ENCODE assay signal across 8 mouse cellular contexts in genomic region chr5:111058401-111059139, GRCm38 (mm10).
DNase-seq lines count a peak whose midpoint lies in the region; ATAC-seq and TF ChIP-seq lines count a peak whose summit lies in the region.

No protein-coding gene starts in this region.

- H3K36me3 ChIP-seq in lung, embryonic 14.5 days (ENCODE audit: insufficient read depth) = no peaks in the 10 kb centered on the region
- H3K36me3 ChIP-seq in intestine, embryonic 16.5 days (ENCODE audit: control insufficient read depth, insufficient read depth, low read length) = no peaks in the 10 kb centered on the region

- H3K27ac ChIP-seq in lung, embryonic 14.5 days (ENCODE audit: low read depth) = no peak overlapping the region
- H3K27ac ChIP-seq in cortical plate, adult 2 months (ENCODE audit: insufficient read depth, low read length) = no peak overlapping the region
- no peak overlapping the region for H3K27ac ChIP-seq in intestine, embryonic 16.5 days (ENCODE audit: low read length)

- no peak for TF ChIP-seq CTCF in lung, embryonic 14.5 days (IDR thresholded peaks at IDR 0.05; ENCODE audit: low read depth)
- no peak for TF ChIP-seq CTCF in cortical plate, adult 2 months (IDR thresholded peaks at IDR 0.05; ENCODE audit: extremely low read depth, insufficient read depth, low read length)

- no peak for DNase-seq in lung, embryonic 14.5 days
- DNase-seq in lung, postnatal 14 days = no peak
- peak; percentile 32 to 41 for DNase-seq in layer of hippocampus, adult 8-10 months (ENCODE audit: low spot score in 2 of 2)
- no peak for DNase-seq in urinary bladder, postnatal 14 days (ENCODE audit: low spot score)
- no peak for DNase-seq in embryo, embryonic 9.5 days (ENCODE audit: extremely low spot score)

- WGBS in lung, embryonic 14.5 days = 52% methylated on average over 22 of the region's 22 CpGs
- 69% methylated on average over 22 of the region's 22 CpGs for WGBS in intestine, embryonic 16.5 days

- no peak for TF ChIP-seq POLR2A in cortical plate, adult 2 months (IDR thresholded peaks at IDR 0.05; ENCODE audit: extremely low read depth, insufficient read depth, low read length)

- no peaks in the 10 kb centered on the region for H3K9me3 ChIP-seq in lung, embryonic 14.5 days (ENCODE audit: low read depth, low read length)
- no peaks in the 10 kb centered on the region for H3K9me3 ChIP-seq in intestine, embryonic 16.5 days (ENCODE audit: control insufficient read depth, low read length)

- H3K4me1 ChIP-seq in lung, embryonic 14.5 days (ENCODE audit: insufficient read depth) = peaks cover 17% of the 10 kb centered on the region; the same call in 1 of the 2 replicates
- H3K4me1 ChIP-seq in cortical plate, adult 2 months (ENCODE audit: control insufficient read depth, insufficient read depth, low read length) = peaks cover 3% of the 10 kb centered on the region
- H3K4me1 ChIP-seq in intestine, embryonic 16.5 days (ENCODE audit: control insufficient read depth, insufficient read depth, low read length) = peaks cover 9% of the 10 kb centered on the region

- no peak overlapping the region for H3K4me2 ChIP-seq in lung, embryonic 14.5 days
- no peak overlapping the region for H3K4me2 ChIP-seq in intestine, embryonic 16.5 days (ENCODE audit: low read depth, low read length)

- ATAC-seq in lung, embryonic 14.5 days (ENCODE audit: insufficient read depth) = 0 out of 2 replicates have a peak, but pooled peaks have one; percentile 18
- ATAC-seq in neutrophil, adult 5-6 weeks (ENCODE audit: extremely low read depth, insufficient number of reproducible peaks, low FRiP score, poor library complexity, severe bottlenecking) = peak; percentile 45; the same call in 1 of the 2 replicates
- ATAC-seq in intestine, embryonic 16.5 days = no peak

- H3K27me3 ChIP-seq in lung, embryonic 14.5 days (ENCODE audit: insufficient read depth, low read length) = no peaks in the 10 kb centered on the region
- H3K27me3 ChIP-seq in intestine, embryonic 16.5 days (replicated peaks; ENCODE audit: control insufficient read depth, insufficient read depth, low read length) = no peaks in the 10 kb centered on the region

- no peak overlapping the region for H3K4me3 ChIP-seq in lung, embryonic 14.5 days (ENCODE audit: low read depth, low read length)
- peak overlapping the region; percentile 5; the same call in 1 of the 2 replicates for H3K4me3 ChIP-seq in cortical plate, adult 2 months (ENCODE audit: insufficient read depth, low read length)
- no peak overlapping the region for H3K4me3 ChIP-seq in intestine, embryonic 16.5 days (ENCODE audit: low read length)

- no peak overlapping the region for H3K9ac ChIP-seq in lung, embryonic 14.5 days
- no peak overlapping the region for H3K9ac ChIP-seq in intestine, embryonic 16.5 days (ENCODE audit: low read depth, low read length)

Comparison
In these comparisons a context has a peak if more than half of its experiments do, and no peak if none do; other contexts are left out.
1. DNase-seq: peak in layer of hippocampus, adult 8-10 months (2 of 2); none in lung, embryonic 14.5 days (single experiment), lung, postnatal 14 days (single experiment), urinary bladder, postnatal 14 days (single experiment) and embryo, embryonic 9.5 days (single experiment).